Mouse (Mus musculus) embryonic facial prominence, embryonic 10.5 days (tissue): ENCODE data around the gene Hs6st2. TPM values are rescaled to one million over a fixed set of nuclear protein-coding genes. Genes with fewer than 3 reads are reported as not detected.

Experiments used
- DNase-seq: peaks from one replicate; pipeline ENCODE4 v3.0.0-alpha.2; 2017; ENCODE audit warnings: low spot score
- H3K27ac ChIP-seq: fragments of 300-500 bp; sonication (generic); replicated peaks from 2 replicates; pipeline ENCODE4 v1.5.1; 2016; ENCODE audit warnings: mild to moderate bottlenecking
- H3K27me3 ChIP-seq: fragments of 300-500 bp; sonication (generic); replicated peaks from 2 replicates; pipeline ENCODE4 v1.6.1; 2016; ENCODE audit warnings: low read depth, mild to moderate bottlenecking; ENCODE audit not compliant: poor library complexity, severe bottlenecking
- H3K36me3 ChIP-seq: fragments of 300-500 bp; sonication (generic); replicated peaks from 2 replicates; pipeline ENCODE4 v1.6.1; 2016; ENCODE audit warnings: mild to moderate bottlenecking, moderate library complexity
- H3K4me1 ChIP-seq: fragments of 300-500 bp; sonication (generic); 2 replicates; pipeline ENCODE4 v1.6.1; 2016
- H3K4me3 ChIP-seq: fragments of 300-500 bp; sonication (generic); 2 replicates; pipeline ENCODE4 v1.5.1; 2016; ENCODE audit warnings: mild to moderate bottlenecking, moderate library complexity
- H3K9me3 ChIP-seq: fragments of 300-500 bp; sonication (generic); 2 replicates; pipeline ENCODE4 v1.6.1; 2016; ENCODE audit warnings: mild to moderate bottlenecking
- WGBS: fragments of 180-500 bp; shearing (Covaris S2); methylation state at CpG from one replicate; pipeline ENCODE4 v1.1.7; 2016; 5-methylcytosine and 5-hydroxymethylcytosine counted together
- polyA plus RNA-seq: library from polyadenylated mRNA; unstranded; fragments of >200 nt; fragmentation: Nextera tagmentation; extraction: Ambion mirVana; gene quantifications from 2 replicates; pipeline ENCODE4 v1.2.1, GENCODE M21; 2016

Gene Hs6st2
- polyA plus RNA-seq, 1 experiment from 2014 or later: 25.9 TPM

DNA sequence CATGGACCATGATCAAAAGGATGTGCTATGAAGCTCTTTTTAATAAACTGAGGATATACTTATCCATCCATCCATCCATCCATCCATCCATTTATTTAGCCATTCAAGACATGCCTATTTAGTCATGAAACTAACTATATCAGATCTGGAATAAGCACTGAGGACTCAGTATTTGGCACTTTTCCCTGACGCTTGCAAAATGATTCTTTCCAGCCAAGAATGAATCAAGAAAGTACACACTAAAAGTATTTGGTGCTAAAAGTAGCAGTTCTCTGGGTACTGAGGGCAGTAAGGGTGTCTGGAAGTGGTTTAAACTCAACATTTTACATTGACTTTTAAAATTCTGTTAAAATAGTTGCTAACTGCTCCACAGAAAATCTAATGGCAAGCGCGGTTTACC, 144.6 kb downstream of the Hs6st2 start:
- H3K4me3 ChIP-seq: no peak overlapping the region
- no peak for DNase-seq
- no peak overlapping the region for H3K27ac ChIP-seq
- no peaks in the 10 kb centered on the region for H3K9me3 ChIP-seq
- H3K36me3 ChIP-seq: no peaks in the 10 kb centered on the region
- H3K27me3 ChIP-seq: peaks cover 6% of the 10 kb centered on the region
- H3K4me1 ChIP-seq: no peaks in the 10 kb centered on the region
- 89% methylated on average over 3 of the region's 3 CpGs for WGBS

DNA sequence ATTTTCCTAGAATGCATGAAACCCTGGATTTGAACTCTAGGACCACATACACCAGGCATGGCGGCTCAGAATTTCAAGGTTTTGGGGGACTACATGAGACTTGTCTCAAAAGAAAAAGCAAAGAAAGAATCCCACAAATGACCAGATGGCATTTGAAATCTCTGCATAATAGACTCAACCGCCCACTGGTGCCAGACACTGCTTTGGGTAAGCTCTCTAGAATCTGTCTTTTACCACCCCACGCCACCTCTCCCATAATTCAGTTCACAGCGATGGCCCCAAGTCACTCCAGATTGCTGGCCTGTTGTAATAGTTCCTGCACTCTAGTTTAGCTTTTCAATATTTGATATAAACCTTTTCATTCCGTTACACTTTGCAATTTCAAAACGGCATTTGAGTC, 146.4 kb downstream of the Hs6st2 start:
- 92% methylated on average over 6 of the region's 6 CpGs for WGBS
- Histone ChIP-seq H3K27ac (no peak overlapping the region), H3K27me3 (peaks cover 6% of the 10 kb centered on the region), H3K4me3 (no peak overlapping the region), H3K4me1 (no peaks in the 10 kb centered on the region), H3K9me3 (no peaks in the 10 kb centered on the region), H3K36me3 (no peaks in the 10 kb centered on the region)
- no peak for DNase-seq

DNA sequence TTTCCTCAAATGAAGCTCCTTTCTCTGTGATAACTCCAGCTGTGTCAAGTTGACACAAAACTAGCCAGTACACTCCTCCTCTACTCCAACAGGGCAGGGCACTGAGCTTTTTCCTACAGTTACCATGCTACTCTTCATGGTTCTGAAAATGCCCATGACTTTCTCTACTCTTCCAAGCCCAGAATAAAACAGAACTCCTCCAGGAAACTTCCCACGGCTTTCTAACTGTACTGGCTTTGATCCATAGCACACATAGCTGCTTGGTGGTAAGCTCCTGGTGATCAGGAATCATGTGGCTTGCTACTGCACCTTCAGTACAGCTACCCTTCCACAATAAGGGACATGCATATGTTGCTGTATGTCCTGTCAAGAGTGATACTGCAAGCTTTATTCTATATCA, 150.5 kb downstream of the Hs6st2 start:
- H3K4me1 ChIP-seq: no peaks in the 10 kb centered on the region
- 79% methylated on average over 1 of the region's 1 CpGs for WGBS
- no peaks in the 10 kb centered on the region for H3K9me3 ChIP-seq

DNA sequence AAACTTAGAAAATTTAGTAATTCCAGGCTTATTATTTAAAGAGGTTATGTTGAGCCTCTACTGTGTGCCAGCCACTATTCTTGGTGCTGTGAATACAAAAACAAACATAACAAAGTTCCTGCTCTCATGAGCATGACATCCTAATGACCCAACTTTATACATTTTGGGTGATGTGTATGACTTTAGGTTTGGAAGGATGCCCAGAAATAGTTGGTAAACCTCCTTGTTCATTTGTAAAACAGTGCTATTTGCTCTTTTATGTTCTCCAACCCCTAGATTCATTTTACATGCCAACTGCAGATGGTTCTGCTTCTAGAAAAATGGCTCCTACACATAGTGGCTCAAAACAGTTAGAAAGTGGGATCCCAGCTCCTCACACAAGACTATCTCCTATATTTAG, 153.1 kb downstream of the Hs6st2 start:
- H3K4me3 ChIP-seq: no peak overlapping the region
- no peak overlapping the region for H3K27ac ChIP-seq
- H3K27me3 ChIP-seq: peaks cover 13% of the 10 kb centered on the region
- H3K4me1 ChIP-seq: no peaks in the 10 kb centered on the region
- H3K36me3 ChIP-seq: no peaks in the 10 kb centered on the region
- no peaks in the 10 kb centered on the region for H3K9me3 ChIP-seq
- DNase-seq: no peak

More for the DNA sequence above, 150.5 kb downstream of the Hs6st2 start:
- H3K27ac ChIP-seq: no peak overlapping the region
- no peak for DNase-seq
- no peak overlapping the region for H3K4me3 ChIP-seq
- H3K27me3 ChIP-seq: peaks cover 6% of the 10 kb centered on the region
- H3K36me3 ChIP-seq: no peaks in the 10 kb centered on the region

DNA sequence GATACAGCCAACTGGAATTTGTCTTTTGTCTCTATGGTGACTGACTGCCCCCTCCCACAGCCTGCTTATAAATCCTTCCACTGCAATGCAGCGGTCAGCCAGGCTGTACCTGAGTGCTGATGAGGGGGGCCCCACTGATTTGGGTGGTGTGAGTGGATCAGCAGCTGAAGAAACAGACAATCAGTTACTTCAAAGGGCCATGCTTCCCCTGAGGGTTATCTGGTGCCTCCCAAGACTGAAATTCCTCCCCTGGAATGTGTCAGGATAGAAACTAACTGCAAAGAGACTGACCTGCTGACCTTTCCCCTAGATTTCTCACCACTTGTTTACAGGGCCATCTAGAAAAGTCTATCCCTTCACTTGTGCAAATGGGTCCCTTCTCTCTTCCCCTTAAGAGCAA, 166.8 kb downstream of the Hs6st2 start:
- peak overlapping the region; percentile 32 for H3K27ac ChIP-seq
- no peaks in the 10 kb centered on the region for H3K36me3 ChIP-seq
- DNase-seq: peak; percentile 48
- peaks cover 18% of the 10 kb centered on the region for H3K27me3 ChIP-seq
- H3K4me1 ChIP-seq: peaks cover 15% of the 10 kb centered on the region
- no peak overlapping the region for H3K4me3 ChIP-seq
- no peaks in the 10 kb centered on the region for H3K9me3 ChIP-seq
- 10% methylated on average over 1 of the region's 1 CpGs for WGBS

DNA sequence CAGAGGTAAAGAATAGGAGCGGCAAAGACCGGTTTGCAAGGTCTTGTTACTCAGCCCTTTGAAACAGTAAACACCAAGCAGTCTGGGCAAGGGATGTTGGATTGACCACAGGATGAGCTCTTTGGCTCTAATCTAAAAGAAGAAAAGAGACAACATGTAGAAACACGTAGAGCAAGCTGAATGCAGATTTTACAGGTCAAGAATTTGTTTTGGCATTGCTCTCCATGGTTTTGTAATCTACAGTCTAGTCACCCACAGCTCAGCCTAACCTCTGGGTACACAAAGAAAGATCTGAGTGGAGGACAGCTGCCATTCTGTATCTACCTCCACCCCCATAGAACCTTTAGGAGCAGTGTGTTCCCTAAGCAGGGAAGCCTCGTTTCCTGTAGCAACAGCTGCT, 175.1 kb downstream of the Hs6st2 start:
- Histone ChIP-seq H3K4me1 (no peaks in the 10 kb centered on the region), H3K36me3 (no peaks in the 10 kb centered on the region), H3K9me3 (no peaks in the 10 kb centered on the region), H3K4me3 (no peak overlapping the region), H3K27ac (no peak overlapping the region), H3K27me3 (peaks cover 52% of the 10 kb centered on the region)
- DNase-seq: no peak
- 74% methylated on average over 4 of the region's 4 CpGs for WGBS

DNA sequence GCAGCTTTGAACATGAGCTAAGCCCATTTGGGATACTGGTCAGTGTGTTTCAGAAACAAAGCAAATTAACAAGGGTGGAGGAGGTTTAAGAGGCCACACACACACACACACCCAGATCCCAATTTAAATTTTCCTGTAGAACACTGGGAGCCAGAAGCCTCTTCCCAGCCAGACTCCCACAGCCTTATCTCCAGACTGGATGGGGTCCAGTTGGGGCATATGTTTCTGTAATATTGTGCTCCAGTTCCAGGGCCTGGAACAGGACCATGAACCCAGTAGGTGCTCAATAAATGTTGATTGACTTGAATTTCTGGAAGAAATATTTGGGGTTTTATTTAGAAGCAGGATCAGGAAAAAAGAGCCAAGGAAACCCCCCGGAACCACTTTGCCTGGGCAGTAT, 176.0 kb downstream of the Hs6st2 start:
- Histone ChIP-seq H3K9me3 (no peaks in the 10 kb centered on the region), H3K36me3 (no peaks in the 10 kb centered on the region), H3K4me3 (no peak overlapping the region), H3K4me1 (no peaks in the 10 kb centered on the region), H3K27ac (no peak overlapping the region), H3K27me3 (peaks cover 56% of the 10 kb centered on the region)
- WGBS: 67% methylated on average over 1 of the region's 1 CpGs
- no peak for DNase-seq

DNA sequence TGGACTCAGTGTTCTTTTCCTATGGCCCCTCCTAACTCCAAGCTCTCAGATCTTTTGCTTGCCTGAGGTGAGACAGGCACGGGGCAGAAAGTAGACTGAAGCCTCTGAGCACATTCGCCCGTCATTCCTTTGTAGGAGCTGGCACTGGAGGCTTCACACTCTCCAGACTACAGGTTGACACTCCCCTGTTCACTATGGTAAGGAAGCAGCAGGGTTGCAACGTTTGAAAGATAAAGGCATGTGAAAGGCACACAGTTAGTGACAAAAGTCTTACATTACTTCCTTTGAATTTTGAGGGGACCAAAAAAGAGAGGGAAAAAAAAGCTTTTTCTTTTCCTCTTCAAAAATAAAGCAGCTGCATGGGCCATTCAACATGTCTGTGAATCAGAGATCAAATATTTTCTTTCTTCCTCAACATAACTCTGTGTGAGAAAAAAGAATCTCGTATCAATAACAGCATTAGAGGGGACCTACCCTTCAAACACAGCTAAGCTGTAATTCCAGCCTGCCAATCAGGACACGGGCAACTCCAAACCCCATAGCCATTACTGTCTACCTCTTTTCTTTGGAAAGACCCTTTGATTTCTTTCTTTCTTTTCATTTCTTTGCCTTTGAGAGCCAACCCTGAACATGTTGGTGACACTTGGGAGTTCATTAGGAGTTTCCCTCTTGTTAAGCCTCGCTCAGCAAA, 177.7 kb downstream of the Hs6st2 start:
- Histone ChIP-seq H3K27me3 (peaks cover 54% of the 10 kb centered on the region), H3K4me1 (no peaks in the 10 kb centered on the region), H3K9me3 (no peaks in the 10 kb centered on the region), H3K4me3 (no peak overlapping the region), H3K36me3 (no peaks in the 10 kb centered on the region), H3K27ac (no peak overlapping the region)
- DNase-seq: no peak
- 58% methylated on average over 7 of the region's 7 CpGs for WGBS

DNA sequence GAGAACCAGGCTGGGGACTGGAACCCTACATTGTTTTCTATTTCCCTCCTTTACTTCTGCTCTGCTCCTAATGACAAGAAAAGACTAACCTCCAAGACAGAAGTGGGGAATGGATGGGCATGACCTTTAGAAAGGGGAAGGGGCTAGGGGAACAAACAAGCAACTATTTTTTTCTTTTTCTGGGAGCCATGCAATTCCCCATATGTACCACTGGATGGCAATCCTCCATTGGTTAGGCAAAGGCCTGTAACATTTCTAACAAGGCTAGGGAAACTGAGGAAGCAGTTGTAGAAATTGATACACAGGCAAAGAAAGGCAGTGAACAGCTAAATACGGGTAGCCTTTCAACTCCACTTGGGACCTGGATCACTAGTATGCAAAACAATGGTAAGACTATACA, 183.8 kb downstream of the Hs6st2 start:
- no peak overlapping the region for H3K4me3 ChIP-seq
- H3K36me3 ChIP-seq: no peaks in the 10 kb centered on the region
- DNase-seq: no peak
- no peak overlapping the region for H3K27ac ChIP-seq
- 54% methylated on average over 1 of the region's 1 CpGs for WGBS
- H3K4me1 ChIP-seq: no peaks in the 10 kb centered on the region
- H3K9me3 ChIP-seq: no peaks in the 10 kb centered on the region
- H3K27me3 ChIP-seq: peaks cover 27% of the 10 kb centered on the region

DNA sequence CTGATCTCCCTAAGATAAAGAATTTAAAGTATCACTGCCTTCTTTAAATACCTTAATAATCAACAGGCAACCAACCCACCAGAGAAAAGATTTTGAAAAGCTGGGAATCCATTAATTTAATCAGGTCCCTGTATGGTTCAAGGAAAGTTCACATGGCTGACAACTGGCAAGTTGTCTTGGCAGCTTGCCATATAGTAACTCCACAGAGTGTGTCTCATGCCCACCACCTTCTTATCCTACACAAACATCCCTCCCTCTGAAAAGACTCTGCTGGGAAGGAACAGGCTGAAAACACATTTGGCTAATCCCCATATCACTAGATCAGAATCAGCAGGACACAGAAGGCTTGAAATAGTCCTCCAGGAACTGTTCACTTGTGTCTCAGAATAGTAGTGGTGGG, 193.3 kb downstream of the Hs6st2 start:
- H3K4me3 ChIP-seq: no peak overlapping the region
- H3K27ac ChIP-seq: no peak overlapping the region
- peaks cover 34% of the 10 kb centered on the region for H3K27me3 ChIP-seq
- H3K4me1 ChIP-seq: no peaks in the 10 kb centered on the region
- no peaks in the 10 kb centered on the region for H3K36me3 ChIP-seq
- no peaks in the 10 kb centered on the region for H3K9me3 ChIP-seq
- no peak for DNase-seq

DNA sequence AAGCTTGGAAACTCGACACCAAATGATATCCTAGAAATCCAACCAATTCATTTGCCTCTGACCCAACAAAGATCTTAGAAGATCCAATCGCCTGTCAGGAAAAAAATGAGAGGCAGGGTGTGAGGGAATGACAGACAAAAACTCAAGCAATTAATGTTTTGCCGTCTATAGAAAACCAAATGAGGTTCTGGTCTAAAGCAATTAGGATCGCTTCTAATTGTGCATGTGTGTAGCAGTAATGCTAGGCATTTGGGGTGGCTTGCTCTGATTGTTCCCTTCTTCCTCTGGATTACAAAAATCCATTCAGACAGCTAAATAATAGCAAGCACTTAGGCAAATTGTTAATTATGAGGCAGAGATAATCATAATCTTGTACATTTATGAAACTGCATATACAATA, 212.2 kb downstream of the Hs6st2 start:
- no peak overlapping the region for H3K4me3 ChIP-seq
- 0 out of 2 replicates have a peak, but pooled peaks cover 3% of the 10 kb centered on the region for H3K4me1 ChIP-seq
- H3K36me3 ChIP-seq: no peaks in the 10 kb centered on the region
- no peaks in the 10 kb centered on the region for H3K9me3 ChIP-seq
- no peak for DNase-seq
- WGBS: 64% methylated on average over 4 of the region's 4 CpGs
- H3K27ac ChIP-seq: no peak overlapping the region
- H3K27me3 ChIP-seq: peaks cover 30% of the 10 kb centered on the region

DNA sequence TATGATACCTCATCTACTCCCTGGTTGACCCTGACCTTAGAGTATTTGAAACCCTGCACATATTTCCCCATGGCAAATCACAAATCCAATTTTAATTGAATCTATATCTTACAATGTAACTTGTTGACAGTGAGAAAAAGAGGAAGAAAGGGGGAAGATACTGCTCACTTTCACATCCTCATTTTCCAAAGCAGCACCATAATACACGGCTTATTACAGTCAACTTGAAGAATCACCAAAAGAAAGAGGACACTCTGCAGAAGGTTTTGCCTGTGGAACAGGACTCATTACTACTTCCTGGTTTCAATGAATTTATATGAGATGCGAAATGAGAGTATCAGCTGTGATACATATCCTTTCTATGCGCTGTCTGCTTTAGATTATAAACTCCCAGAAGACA, 220.2 kb downstream of the Hs6st2 start:
- Histone ChIP-seq H3K27me3 (peaks cover 37% of the 10 kb centered on the region), H3K4me1 (no peaks in the 10 kb centered on the region), H3K9me3 (no peaks in the 10 kb centered on the region), H3K36me3 (no peaks in the 10 kb centered on the region), H3K27ac (no peak overlapping the region), H3K4me3 (no peak overlapping the region)
- WGBS: 84% methylated on average over 3 of the region's 3 CpGs
- DNase-seq: no peak

DNA sequence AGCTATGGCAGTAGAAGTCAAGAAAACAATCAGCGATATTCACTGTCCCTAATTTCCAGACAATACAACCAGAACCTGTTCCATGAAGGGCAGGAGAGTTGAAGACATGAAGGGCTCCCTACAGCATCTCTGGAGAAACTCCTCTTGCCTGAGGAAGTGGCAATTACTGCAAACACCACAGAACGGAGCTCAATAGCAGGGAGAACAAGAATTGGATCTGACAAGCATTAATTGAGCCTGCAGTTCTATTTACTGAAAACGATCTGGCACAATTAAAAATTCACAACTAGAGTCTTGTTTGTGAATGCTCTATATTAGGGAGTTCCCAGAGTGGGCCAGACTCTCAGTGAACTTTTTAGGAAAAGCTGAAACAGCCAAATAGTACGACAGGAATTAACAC, 238.3 kb downstream of the Hs6st2 start:
- H3K36me3 ChIP-seq: no peaks in the 10 kb centered on the region
- DNase-seq: no peak
- 65% methylated on average over 4 of the region's 4 CpGs for WGBS
- no peak overlapping the region for H3K4me3 ChIP-seq
- no peaks in the 10 kb centered on the region for H3K9me3 ChIP-seq
- no peak overlapping the region for H3K27ac ChIP-seq
- 0 out of 2 replicates have a peak, but pooled peaks cover 3% of the 10 kb centered on the region for H3K27me3 ChIP-seq
- H3K4me1 ChIP-seq: no peaks in the 10 kb centered on the region
